Mouse (Mus musculus) spleen, embryonic (tissue): ENCODE results near the gene Plgrkt.

ENCODE experiments used
- CTCF ChIA-PET: fragments of 350-600 bp; sonication (Branson Sonifier 250); formaldehyde crosslinking; loops from one replicate; lab custom pipeline; 2022; lab: Charles Lee

Gene Plgrkt

GRCm38 (mm10) chr19:29384412-29384811 lies 17.2 kb upstream of the Plgrkt start:
- CTCF ChIA-PET: interaction anchor here (0.6 kb wide), 2 partner anchors 48 to 321 kb away, joined by 3 to 4 read pairs; no protein-coding TSS in a partner anchor

GRCm38 (mm10) chr19:29383368-29383767 lies 16.2 kb upstream of the Plgrkt start:
- CTCF ChIA-PET: interaction anchor here (0.6 kb wide), 1 partner anchor 60 kb away, joined by 5 read pairs; no protein-coding TSS in a partner anchor

GRCm38 (mm10) chr19:29379839-29380603 lies 12.8 kb upstream of the Plgrkt start:
- CTCF ChIA-PET: no interaction called here

GRCm38 (mm10) chr19:29376382-29376781 lies 9.2 kb upstream of the Plgrkt start:
- CTCF ChIA-PET: no interaction called here

GRCm38 (mm10) chr19:29374947-29375346 lies 7.8 kb upstream of the Plgrkt start:
- CTCF ChIA-PET: interaction anchor here (1.2 kb wide), 1 partner anchor 25 kb away, joined by 3 read pairs; no protein-coding TSS in a partner anchor

GRCm38 (mm10) chr19:29373438-29373837 lies 6.2 kb upstream of the Plgrkt start:
- CTCF ChIA-PET: interaction anchor here (0.5 kb wide), 1 partner anchor 37 kb away, joined by 8 read pairs; no protein-coding TSS in a partner anchor

GRCm38 (mm10) chr19:29372621-29373020 lies 5.4 kb upstream of the Plgrkt start:
- CTCF ChIA-PET: interaction anchor here (0.5 to 0.9 kb wide), 2 partner anchors 22 to 91 kb away, joined by 4 to 9 read pairs; no protein-coding TSS in a partner anchor

- CTCF ChIA-PET: interaction anchor here (0.5 to 1.1 kb wide), 3 partner anchors 9 to 91 kb away, joined by 3 to 9 read pairs (median 4); no protein-coding TSS in a partner anchor
Observed at GRCm38 (mm10) chr19:29372138-29372537, 4.9 kb upstream of the Plgrkt start.

- CTCF ChIA-PET: interaction anchor here (0.7 to 1.1 kb wide), 4 partner anchors 8 to 421 kb away, joined by 3 to 6 read pairs (median 3); no protein-coding TSS in a partner anchor
Observed at GRCm38 (mm10) chr19:29371284-29372081, 4.3 kb upstream of the Plgrkt start.

- CTCF ChIA-PET: interaction anchor here (0.6 to 1.2 kb wide), 6 partner anchors 8 to 420 kb away, joined by 3 to 6 read pairs (median 3); no protein-coding TSS in a partner anchor
Observed at GRCm38 (mm10) chr19:29370545-29371283, 3.5 kb upstream of the Plgrkt start.

GRCm38 (mm10) chr19:29370112-29370511 lies 2.9 kb upstream of the Plgrkt start:
- CTCF ChIA-PET: interaction anchor here (0.5 to 1.2 kb wide), 4 partner anchors 8 to 160 kb away, joined by 3 to 6 read pairs (median 3); no protein-coding TSS in a partner anchor

GRCm38 (mm10) chr19:29368671-29369309 lies 1.6 kb upstream of the Plgrkt start:
- CTCF ChIA-PET: interaction anchor here (0.6 to 0.7 kb wide), 3 partner anchors 118 to 355 kb away, joined by 4 to 7 read pairs (median 4); no protein-coding TSS in a partner anchor

- CTCF ChIA-PET: interaction anchor here (0.6 to 0.7 kb wide), 3 partner anchors 99 to 392 kb away, joined by 3 read pairs; no protein-coding TSS in a partner anchor
Observed at GRCm38 (mm10) chr19:29368041-29368440, 851 bp upstream of the Plgrkt start.

- CTCF ChIA-PET: no interaction called here
Observed at GRCm38 (mm10) chr19:29366226-29366968, 793 bp downstream of the Plgrkt start.

- CTCF ChIA-PET: interaction anchor here (0.7 kb wide), 1 partner anchor 100 kb away, joined by 7 read pairs; no protein-coding TSS in a partner anchor
Observed at GRCm38 (mm10) chr19:29365105-29365504, 2.1 kb downstream of the Plgrkt start.

GRCm38 (mm10) chr19:29364076-29364475 lies 3.1 kb downstream of the Plgrkt start:
- CTCF ChIA-PET: interaction anchor here (0.7 to 1.4 kb wide), 4 partner anchors 33 to 331 kb away, joined by 3 to 5 read pairs (median 4); no protein-coding TSS in a partner anchor

- CTCF ChIA-PET: interaction anchor here (0.7 to 1.4 kb wide), 5 partner anchors 8 to 331 kb away, joined by 3 to 5 read pairs (median 4); no protein-coding TSS in a partner anchor
Observed at GRCm38 (mm10) chr19:29363557-29363956, 3.6 kb downstream of the Plgrkt start.

GRCm38 (mm10) chr19:29362173-29362930 lies 4.8 kb downstream of the Plgrkt start:
- CTCF ChIA-PET: interaction anchor here (0.6 to 1.2 kb wide), 2 partner anchors 8 to 9 kb away, joined by 3 read pairs; no protein-coding TSS in a partner anchor
